Mouse (Mus musculus): ENCODE results near the gene Pik3r5. TPM values are rescaled to one million over a fixed set of nuclear protein-coding genes. Genes with fewer than 3 reads are reported as not detected.

Gene Pik3r5
- total and polyA plus RNA-seq, 3 experiments: 3.5 to 9.4 (median 5.7) TPM

DNA sequence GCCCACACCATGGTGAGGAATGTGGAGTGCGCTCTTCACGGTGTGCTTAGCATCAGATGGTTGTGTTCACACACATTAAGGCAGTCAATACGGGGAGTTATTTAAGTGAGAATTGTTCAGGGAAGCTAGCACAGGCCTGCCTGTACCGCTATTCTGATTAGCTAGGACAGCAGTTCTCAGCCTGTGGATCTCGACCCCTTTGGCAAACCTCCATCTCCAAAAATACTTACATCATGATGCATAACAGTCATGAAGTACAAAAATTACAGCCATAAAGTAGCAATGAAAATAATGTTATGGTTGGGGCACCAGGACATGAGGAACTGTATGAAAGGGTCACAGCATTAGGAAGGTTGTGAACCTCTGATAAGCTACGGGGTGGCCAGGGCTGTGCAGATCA lies 45.7 kb downstream of the Pik3r5 start:
- H3K9ac ChIP-seq (ENCODE audit: insufficient read depth, low read depth): no peak overlapping the region
- no peaks in the 10 kb centered on the region for H3K79me2 ChIP-seq (replicated peaks; ENCODE audit: control insufficient read depth, extremely low read depth, insufficient read depth, poor library complexity, severe bottlenecking)
- peaks cover 1 to 47% of the 10 kb centered on the region in 2 experiments for H3K4me1 ChIP-seq (ENCODE audit: control insufficient read depth in 1 of 2, insufficient read depth in 2 of 2)
- H3K27ac ChIP-seq (ENCODE audit: insufficient read depth, low read depth): no peak overlapping the region
- H3K27me3 ChIP-seq (replicated peaks): no peaks in the 10 kb centered on the region
- dilution Hi-C loops (cut with MboI; ENCODE audit: extremely low pct_ligation_motif_present, extremely low pct_unique_long_range_greater_than_20kb, low sequenced_read_pairs) (no loop called here), in situ Hi-C loops (cut with MboI; ENCODE audit: low pct_ligation_motif_present, low pct_unique_long_range_greater_than_20kb, low sequenced_read_pairs) (no loop called here)
- peaks cover 5% of the 10 kb centered on the region for H3K9me3 ChIP-seq (replicated peaks; ENCODE audit: low read length)
- no peak for DNase-seq (ENCODE audit: extremely low read depth)
- TF ChIP-seq POLR2A (IDR thresholded peaks at IDR 0.05; ENCODE audit: low read depth, low read length) (no peak), IRF4 (IDR thresholded peaks at IDR 0.05; ENCODE audit: low read depth, low read length) (no peak), CTCF (conservative IDR thresholded peaks at IDR 0.05 in 1 of 2, IDR thresholded peaks at IDR 0.05 in 1 of 2; ENCODE audit: low read depth in 2 of 2, low read length in 2 of 2) (no peak), ZMIZ1 (IDR thresholded peaks at IDR 0.05; ENCODE audit: low read depth, low read length) (no peak), MAFK (IDR thresholded peaks at IDR 0.05; ENCODE audit: insufficient replicate concordance, low read length) (no peak), TCF12 (IDR thresholded peaks at IDR 0.05; ENCODE audit: low read depth, low read length) (no peak), ZKSCAN1 (IDR thresholded peaks at IDR 0.05; ENCODE audit: borderline replicate concordance, low read depth, low read length) (no peak), CHD1 (IDR thresholded peaks at IDR 0.05; ENCODE audit: low read depth, low read length) (no peak), ETS1 (conservative IDR thresholded peaks at IDR 0.05; ENCODE audit: low read depth, low read length) (no peak), POLR2AphosphoS2 (IDR thresholded peaks at IDR 0.05; ENCODE audit: low read depth, low read length) (no peak), EP300 (IDR thresholded peaks at IDR 0.05; ENCODE audit: low read length) (no peak), SMC3 (IDR thresholded peaks at IDR 0.05; ENCODE audit: low read depth, low read length) (no peak)
- H3K4me3 ChIP-seq (replicated peaks in 1 of 3; ENCODE audit: low read depth in 2 of 3, low read length in 2 of 3, poor library complexity in 1 of 3): no peak overlapping the region
- H3K4me2 ChIP-seq (ENCODE audit: insufficient read depth, low read depth, poor library complexity, severe bottlenecking): no peak overlapping the region
- H3K36me3 ChIP-seq (replicated peaks in 1 of 2; ENCODE audit: control insufficient read depth in 1 of 2, insufficient read depth in 1 of 2, low read length in 1 of 2): peaks cover 5 to 75% of the 10 kb centered on the region in 2 experiments

- in situ Hi-C loops (cut with MboI; ENCODE audit: low pct_ligation_motif_present, low pct_unique_long_range_greater_than_20kb, low sequenced_read_pairs) (no loop called here), dilution Hi-C loops (cut with MboI; ENCODE audit: extremely low pct_ligation_motif_present, extremely low pct_unique_long_range_greater_than_20kb, low sequenced_read_pairs) (no loop called here)
- TF ChIP-seq MEF2A (IDR thresholded peaks at IDR 0.05; ENCODE audit: borderline replicate concordance, low read depth, low read length): no peak
- no peak for TF ChIP-seq BHLHE40 (IDR thresholded peaks at IDR 0.05; ENCODE audit: low read depth, low read length)
- TF ChIP-seq ZC3H11A (IDR thresholded peaks at IDR 0.05; ENCODE audit: low read depth, low read length): no peak
- no peak for TF ChIP-seq IRF4 (IDR thresholded peaks at IDR 0.05; ENCODE audit: low read depth, low read length)
- TF ChIP-seq POLR2A (IDR thresholded peaks at IDR 0.05; ENCODE audit: low read depth, low read length): no peak
- TF ChIP-seq SMC3 (IDR thresholded peaks at IDR 0.05; ENCODE audit: low read depth, low read length): no peak
- no peak for TF ChIP-seq MAX (IDR thresholded peaks at IDR 0.05; ENCODE audit: low read length)
- no peak for TF ChIP-seq USF2 (conservative IDR thresholded peaks at IDR 0.05; ENCODE audit: low read depth, low read length)
- TF ChIP-seq TBP (conservative IDR thresholded peaks at IDR 0.05; ENCODE audit: low read depth, low read length): no peak
- no peak for TF ChIP-seq JUND (conservative IDR thresholded peaks at IDR 0.05; ENCODE audit: low read depth, low read length)
- no peak for TF ChIP-seq RCOR1 (conservative IDR thresholded peaks at IDR 0.05; ENCODE audit: low read depth, low read length)
- no peak for TF ChIP-seq ELF1 (IDR thresholded peaks at IDR 0.05; ENCODE audit: low read depth, low read length)
- no peak for TF ChIP-seq ZMIZ1 (IDR thresholded peaks at IDR 0.05; ENCODE audit: low read depth, low read length)
- TF ChIP-seq HCFC1 (IDR thresholded peaks at IDR 0.05; ENCODE audit: low read depth, low read length): no peak
- no peak for TF ChIP-seq MYC (IDR thresholded peaks at IDR 0.05; ENCODE audit: low read depth, low read length)
- no peak for TF ChIP-seq E2F4 (IDR thresholded peaks at IDR 0.05; ENCODE audit: insufficient replicate concordance, low read depth, low read length)
- TF ChIP-seq EP300 (IDR thresholded peaks at IDR 0.05; ENCODE audit: low read length): no peak
- H3K9me3 ChIP-seq (replicated peaks; ENCODE audit: low read length): peaks cover 5% of the 10 kb centered on the region
- H3K4me2 ChIP-seq (ENCODE audit: insufficient read depth, low read depth, poor library complexity, severe bottlenecking): no peak overlapping the region
- no peak for DNase-seq (ENCODE audit: extremely low read depth)
- peaks cover 5 to 74% of the 10 kb centered on the region in 2 experiments for H3K36me3 ChIP-seq (replicated peaks in 1 of 2; ENCODE audit: control insufficient read depth in 1 of 2, insufficient read depth in 1 of 2, low read length in 1 of 2)
- no peaks in the 10 kb centered on the region for H3K27me3 ChIP-seq (replicated peaks)
- H3K4me3 ChIP-seq (replicated peaks in 1 of 3; ENCODE audit: low read depth in 2 of 3, low read length in 2 of 3, poor library complexity in 1 of 3): no peak overlapping the region
- no peak overlapping the region for H3K9ac ChIP-seq (ENCODE audit: insufficient read depth, low read depth)
- no peaks in the 10 kb centered on the region for H3K79me2 ChIP-seq (replicated peaks; ENCODE audit: control insufficient read depth, extremely low read depth, insufficient read depth, poor library complexity, severe bottlenecking)
- H3K27ac ChIP-seq (ENCODE audit: insufficient read depth, low read depth): no peak overlapping the region
- H3K4me1 ChIP-seq (ENCODE audit: control insufficient read depth in 1 of 2, insufficient read depth in 2 of 2): peaks cover 0 to 45% of the 10 kb centered on the region in 2 experiments; a peak in 2 of 4 replicates
These were observed 46.7 kb downstream of the Pik3r5 start for GRCm38 (mm10) chr11:68478574-68478981.

Measured in CH12.LX (cell line).